Mouse (Mus musculus) lung, embryonic 14.5 days (tissue): ENCODE results near the gene Nmbr. TPM values are rescaled to one million over a fixed set of nuclear protein-coding genes. Genes with fewer than 3 reads are reported as not detected.

Experiments
- ATAC-seq: fragments of 200-750 bp; cut with Nextera tagmentation; 2 replicates; pipeline ENCODE4 v1.8.0; 2017; ENCODE audit warnings: mild to moderate bottlenecking, moderate TSS enrichment, moderate library complexity; ENCODE audit not compliant: insufficient read depth
- DNase-seq: peaks from one replicate; pipeline ENCODE4 v3.0.0-alpha.2; 2015
- H3K27ac ChIP-seq: fragments of 300-500 bp; sonication (generic); 2 replicates; pipeline ENCODE4 v1.5.1; 2014; ENCODE audit warnings: low read depth, mild to moderate bottlenecking, moderate library complexity
- H3K27me3 ChIP-seq: fragments of 300-500 bp; sonication (generic); 2 replicates; pipeline ENCODE4 v1.6.1; 2014; ENCODE audit warnings: low read length, control low read depth; ENCODE audit not compliant: insufficient read depth
- H3K36me3 ChIP-seq: fragments of 300-500 bp; sonication (generic); 2 replicates; pipeline ENCODE4 v1.6.1; 2014; ENCODE audit warnings: control low read depth; ENCODE audit not compliant: insufficient read depth
- H3K4me1 ChIP-seq: fragments of 300-500 bp; sonication (generic); 2 replicates; pipeline ENCODE4 v1.6.1; 2014; ENCODE audit warnings: antibody characterized with exemption, control low read depth; ENCODE audit not compliant: insufficient read depth
- H3K4me2 ChIP-seq: fragments of 300-500 bp; sonication (generic); 2 replicates; pipeline ENCODE4 v1.6.1; 2014; ENCODE audit warnings: mild to moderate bottlenecking
- H3K4me3 ChIP-seq: fragments of 300-500 bp; sonication (generic); 2 replicates; pipeline ENCODE4 v1.5.1; 2014; ENCODE audit warnings: low read depth, low read length
- H3K9ac ChIP-seq: fragments of 300-500 bp; sonication (generic); 2 replicates; pipeline ENCODE4 v1.6.1; 2014
- H3K9me3 ChIP-seq: fragments of 300-500 bp; sonication (generic); 2 replicates; pipeline ENCODE4 v1.6.1; 2016; ENCODE audit warnings: low read depth, low read length, control low read depth
- CTCF ChIP-seq: IDR thresholded peaks from 2 replicates; pipeline ENCODE4 v1.5.1; 2016; ENCODE audit warnings: antibody characterized with exemption, low read depth
- WGBS: fragments of 180-500 bp; shearing (Covaris S2); extraction: QIAGEN DNeasy Blood & Tissue Kit; methylation state at CpG from one replicate; pipeline ENCODE4 v1.1.7; 2014; 5-methylcytosine and 5-hydroxymethylcytosine counted together
- polyA plus RNA-seq: library from polyadenylated mRNA; unstranded; fragments of >200 nt; fragmentation: Nextera tagmentation; extraction: Ambion mirVana; gene quantifications from 2 replicates; pipeline ENCODE4 v1.2.1, GENCODE M21; 2014

The Nmbr gene
- polyA plus RNA-seq, 1 experiment from 2014 or later = 0.57 TPM

- no peak overlapping the region for H3K9ac ChIP-seq
- H3K4me1 ChIP-seq = peaks cover 5% of the 10 kb centered on the region
- H3K27ac ChIP-seq = no peak overlapping the region
- ATAC-seq = no peak
- WGBS = 83% methylated on average over 1 of the region's 1 CpGs
- no peaks in the 10 kb centered on the region for H3K9me3 ChIP-seq
- H3K4me3 ChIP-seq = no peak overlapping the region
- DNase-seq = no peak
- no peaks in the 10 kb centered on the region for H3K27me3 ChIP-seq
- TF ChIP-seq CTCF = no peak
- peak overlapping the region; percentile 69; the same call in 1 of the 2 replicates for H3K4me2 ChIP-seq
- no peaks in the 10 kb centered on the region for H3K36me3 ChIP-seq
Observed at GRCm38 (mm10) chr10:14703239-14703638, 2.2 kb upstream of the Nmbr start.

DNA sequence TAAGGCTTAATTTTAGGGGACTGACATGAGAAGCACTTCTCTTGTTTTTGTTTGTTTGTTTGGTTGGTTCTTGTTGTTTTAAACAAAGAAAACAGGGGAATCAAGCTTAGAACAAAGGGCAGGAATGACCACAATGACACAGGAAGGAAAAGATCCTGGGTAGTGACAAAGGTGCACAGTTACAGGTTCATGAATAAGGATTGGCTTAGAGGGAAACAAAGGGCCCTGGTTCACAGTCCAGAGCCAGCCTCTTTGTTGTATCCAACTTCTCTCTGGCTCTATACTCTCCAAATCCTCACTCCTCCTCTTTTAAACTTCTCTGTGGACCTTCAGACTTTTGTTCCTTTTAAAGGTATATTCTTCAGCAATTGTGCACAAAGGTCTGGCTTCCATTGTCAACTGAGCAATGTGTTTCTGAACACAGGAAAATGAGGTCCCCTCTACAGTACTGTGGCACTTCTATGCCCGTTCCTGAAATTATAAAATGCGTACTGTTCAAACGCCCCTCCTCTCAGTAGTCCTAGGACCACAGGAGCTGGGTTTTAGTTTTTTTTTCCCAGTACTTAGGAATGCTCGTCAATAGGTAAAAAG, 1.5 kb upstream of the Nmbr start:
- peaks cover 5% of the 10 kb centered on the region for H3K4me1 ChIP-seq
- TF ChIP-seq CTCF = no peak
- no peak overlapping the region for H3K27ac ChIP-seq
- 65% methylated on average over 4 of the region's 4 CpGs for WGBS
- no peaks in the 10 kb centered on the region for H3K36me3 ChIP-seq
- H3K27me3 ChIP-seq = no peaks in the 10 kb centered on the region
- H3K4me2 ChIP-seq = peak overlapping the region; percentile 69
- H3K9ac ChIP-seq = peak overlapping the region; percentile 79
- H3K4me3 ChIP-seq = peak overlapping the region; percentile 94
- no peak for DNase-seq
- ATAC-seq = no peak
- no peaks in the 10 kb centered on the region for H3K9me3 ChIP-seq

DNA sequence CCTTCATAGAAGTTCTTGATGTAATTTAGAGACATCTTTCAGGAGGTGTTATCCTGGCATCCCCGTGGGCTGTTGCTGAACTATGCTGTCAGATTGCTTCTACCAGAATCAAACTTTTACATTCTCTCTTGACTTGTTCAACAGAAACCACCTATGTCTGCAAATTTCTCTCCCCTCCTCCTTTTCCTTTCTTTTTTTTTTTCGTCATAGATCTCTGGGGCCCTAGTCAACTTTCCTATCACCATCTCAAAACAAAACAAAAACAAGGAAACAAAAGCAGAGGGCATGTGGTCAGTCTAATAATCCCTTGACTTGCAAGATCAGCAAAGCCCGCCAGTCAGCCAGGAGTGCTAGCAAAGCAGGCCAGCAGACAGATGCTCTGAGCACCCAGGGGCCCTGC, 12.7 kb downstream of the Nmbr start, which contains the start of gene Gje1:
Gene Gje1, minus strand, starts transcription at position 101 of the 400 bp plus-strand sequence.
- ATAC-seq (no peak), DNase-seq (no peak)
- WGBS = 56% methylated on average over 3 of the region's 3 CpGs
- Histone ChIP-seq H3K9me3 (no peaks in the 10 kb centered on the region), H3K27me3 (no peaks in the 10 kb centered on the region), H3K4me2 (no peak within 1 kb of the TSS), H3K27ac (no peak within 1 kb of the TSS), H3K9ac (no peak within 1 kb of the TSS), H3K4me1 (no peaks in the 10 kb centered on the region), H3K4me3 (no peak within 1 kb of the TSS), H3K36me3 (no peaks in the 10 kb centered on the region)
- TF ChIP-seq CTCF = no peak

DNA sequence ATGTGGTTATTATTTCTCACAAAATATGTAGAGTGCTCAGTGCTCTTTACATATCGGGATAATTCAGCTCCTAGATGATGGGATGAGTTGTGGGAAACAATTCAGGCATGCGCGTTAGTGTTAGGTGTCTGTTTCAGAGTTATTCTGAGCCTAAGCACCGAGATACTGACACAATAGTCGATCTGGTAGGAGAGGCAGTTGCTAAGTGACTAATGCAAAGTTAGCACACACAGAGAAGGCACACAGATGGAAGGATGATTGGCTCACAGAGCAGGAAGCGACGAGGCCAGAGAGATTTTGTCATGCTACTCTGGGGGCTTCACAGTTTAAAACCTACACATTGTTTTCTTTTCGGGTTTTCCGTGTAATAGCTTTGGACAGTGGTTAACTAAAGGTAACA, 20.3 kb downstream of the Nmbr start:
- H3K4me1 ChIP-seq = no peaks in the 10 kb centered on the region
- H3K4me3 ChIP-seq = no peak overlapping the region
- DNase-seq (no peak), ATAC-seq (no peak)
- 68% methylated on average over 9 of the region's 9 CpGs for WGBS
- no peak overlapping the region for H3K27ac ChIP-seq
- H3K9me3 ChIP-seq = no peaks in the 10 kb centered on the region
- TF ChIP-seq CTCF = no peak
- no peak overlapping the region for H3K4me2 ChIP-seq
- no peak overlapping the region for H3K9ac ChIP-seq
- H3K36me3 ChIP-seq = no peaks in the 10 kb centered on the region
- no peaks in the 10 kb centered on the region for H3K27me3 ChIP-seq

DNA sequence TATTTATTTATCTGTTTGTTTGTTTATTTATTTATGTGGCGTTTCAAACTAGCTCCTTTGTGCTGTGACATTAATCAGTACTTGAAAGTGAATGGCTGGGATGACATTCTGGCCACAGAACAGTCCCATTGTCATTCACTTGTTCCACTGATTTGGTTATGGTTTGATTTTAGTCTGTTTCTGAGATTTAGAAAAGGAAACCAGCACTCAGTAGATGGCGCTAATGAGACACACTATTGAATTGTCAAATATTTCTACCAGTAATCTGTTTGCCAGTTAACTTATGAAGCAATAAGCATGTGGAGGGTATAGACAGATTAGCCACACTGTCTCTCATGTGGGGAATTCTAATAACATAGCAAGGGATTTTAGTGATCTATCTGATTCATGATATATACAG, 28.9 kb downstream of the Nmbr start:
- H3K9me3 ChIP-seq = no peaks in the 10 kb centered on the region
- TF ChIP-seq CTCF = peak; percentile 66
- no peak overlapping the region for H3K4me3 ChIP-seq
- H3K4me2 ChIP-seq = no peak overlapping the region
- H3K9ac ChIP-seq = no peak overlapping the region
- no peak; the same call in 1 of the 2 replicates for ATAC-seq
- peak; percentile 91 for DNase-seq
- no peaks in the 10 kb centered on the region for H3K36me3 ChIP-seq
- H3K4me1 ChIP-seq = no peaks in the 10 kb centered on the region
- no peaks in the 10 kb centered on the region for H3K27me3 ChIP-seq
- WGBS = 5% methylated on average over 2 of the region's 2 CpGs
- H3K27ac ChIP-seq = no peak overlapping the region

DNA sequence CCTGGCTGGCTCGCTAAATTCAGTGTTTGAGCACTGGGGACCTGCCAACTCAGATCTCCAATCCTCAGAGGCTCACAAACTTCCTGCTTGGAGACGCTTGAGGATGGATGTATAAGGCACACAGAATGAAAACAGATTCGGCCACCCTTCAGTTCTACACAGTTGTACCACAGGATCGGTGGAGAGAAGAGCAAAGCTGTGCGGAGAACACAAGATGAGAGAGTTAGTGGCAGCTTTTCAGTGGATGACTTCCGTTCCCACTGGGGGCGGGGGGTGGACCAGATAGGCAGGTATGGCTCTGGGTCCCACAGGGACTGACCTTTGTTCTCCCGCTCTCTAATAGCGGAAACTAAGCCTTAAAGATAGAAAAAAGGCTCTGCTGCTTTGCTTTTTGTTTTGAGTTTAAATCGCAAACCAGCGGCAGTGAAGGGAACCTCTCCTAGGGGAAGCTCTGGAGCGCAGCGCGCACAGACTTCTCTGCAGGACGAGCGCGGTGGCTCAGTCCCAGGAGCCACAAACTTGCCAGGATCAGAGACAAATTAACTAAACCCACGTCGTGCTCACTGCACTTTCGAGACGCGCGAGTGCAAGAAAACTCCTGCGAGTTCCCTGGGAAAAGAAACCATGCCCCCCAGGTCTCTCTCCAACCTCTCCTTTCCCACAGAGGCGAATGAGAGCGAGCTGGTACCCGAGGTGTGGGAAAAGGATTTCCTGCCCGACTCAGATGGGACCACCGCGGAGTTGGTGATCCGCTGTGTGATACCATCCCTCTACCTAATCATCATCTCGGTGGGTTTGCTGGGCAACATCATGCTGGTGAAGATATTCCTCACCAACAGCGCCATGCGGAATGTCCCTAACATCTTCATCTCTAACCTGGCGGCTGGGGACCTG, 54.5 kb downstream of the Nmbr start:
- no peak overlapping the region for H3K27ac ChIP-seq
- peak overlapping the region; percentile 77 for H3K4me2 ChIP-seq
- peak overlapping the region; percentile 36 for H3K4me3 ChIP-seq
- H3K27me3 ChIP-seq = peaks cover 11% of the 10 kb centered on the region; the same call in 1 of the 2 replicates
- no peaks in the 10 kb centered on the region for H3K9me3 ChIP-seq
- H3K4me1 ChIP-seq = no peaks in the 10 kb centered on the region
- peak; percentile 64 for DNase-seq
- H3K36me3 ChIP-seq = no peaks in the 10 kb centered on the region
- peak overlapping the region; percentile 42 for H3K9ac ChIP-seq
- WGBS = 2% methylated on average over 35 of the region's 35 CpGs
- ATAC-seq = peak; percentile 63; the same call in 1 of the 2 replicates
- TF ChIP-seq CTCF = no peak

DNA sequence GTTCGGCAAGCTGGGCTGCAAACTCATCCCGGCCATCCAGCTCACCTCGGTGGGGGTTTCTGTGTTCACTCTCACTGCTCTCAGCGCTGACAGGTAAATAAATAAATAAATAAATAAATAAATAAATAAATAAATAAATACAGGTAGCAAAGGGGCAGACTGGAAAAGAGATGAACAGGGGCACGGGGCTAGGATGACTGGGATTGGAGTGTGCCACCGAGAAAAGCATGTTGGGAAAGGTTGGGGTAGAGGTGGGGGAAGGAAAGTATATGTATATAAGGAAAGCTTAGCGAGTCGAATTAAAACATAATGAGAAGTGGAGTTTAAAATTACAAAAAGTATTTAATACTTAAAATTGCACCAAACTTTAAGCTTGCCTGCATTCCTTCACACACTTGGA, 55.2 kb downstream of the Nmbr start:
- TF ChIP-seq CTCF = no peak
- H3K36me3 ChIP-seq = no peaks in the 10 kb centered on the region
- H3K4me3 ChIP-seq = peak overlapping the region; percentile 36
- DNase-seq (no peak), ATAC-seq (no peak; the same call in 1 of the 2 replicates)
- no peak overlapping the region for H3K27ac ChIP-seq
- H3K9ac ChIP-seq = peak overlapping the region; percentile 42; the same call in 1 of the 2 replicates
- peak overlapping the region; percentile 77 for H3K4me2 ChIP-seq
- peaks cover 11% of the 10 kb centered on the region; the same call in 1 of the 2 replicates for H3K27me3 ChIP-seq
- no peaks in the 10 kb centered on the region for H3K4me1 ChIP-seq
- 21% methylated on average over 8 of the region's 8 CpGs for WGBS
- no peaks in the 10 kb centered on the region for H3K9me3 ChIP-seq
